Mouse (Mus musculus) duodenum, adult 2 months (tissue): ENCODE data around the gene Ehd2. TPM values are rescaled to one million over a fixed set of nuclear protein-coding genes. Genes with fewer than 3 reads are reported as not detected.

Experiments used
- polyA plus RNA-seq: library from polyadenylated mRNA; depleted of rRNA; stranded (reverse); fragments of >200 nt; gene quantifications from 2 replicates; pipeline ENCODE4 v1.2.3, GENCODE M21; 2012; ENCODE audit warnings: low replicate concordance; rRNA removed

Gene Ehd2
- polyA plus RNA-seq = 13.9 and 16.5 TPM in 2 replicates

DNA sequence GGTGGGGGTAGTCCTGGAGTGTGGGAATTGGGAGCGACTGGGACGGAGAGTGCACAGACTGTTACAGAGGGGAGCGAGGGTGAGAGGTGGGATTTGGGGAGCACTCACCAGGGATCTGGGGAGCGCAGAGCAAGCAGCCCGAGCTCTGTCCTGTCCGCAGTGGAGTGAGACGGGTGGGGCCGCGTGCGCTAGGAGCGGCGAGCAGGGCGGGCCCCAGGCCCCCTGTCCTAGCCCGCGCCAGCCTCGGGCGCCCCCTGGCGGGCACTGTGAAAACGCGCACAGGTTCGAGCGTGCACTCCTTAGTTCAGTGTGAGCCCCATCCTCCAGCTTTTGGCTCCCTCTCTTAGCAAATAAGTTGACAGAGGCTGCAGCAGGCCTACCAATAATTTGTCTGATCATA, at the start of gene Ehd2:
Gene Ehd2 (minus strand): TSS at position 256 of the 400 bp plus-strand sequence.

GRCm38 (mm10) chr7:15945721-15946536, 21.4 kb downstream of the Ehd2 start, which contains the start of gene Nop53:
Gene Nop53, minus strand, starts transcription at chr7:15946074.

GRCm38 (mm10) chr7:15922220-15922773, 45.1 kb downstream of the Ehd2 start, which contains the start of gene Selenow:
Gene Selenow, minus strand, starts transcription at chr7:15922402.

Other genes with a start within 250 kb of the Ehd2 start
- not detected in 2 replicates for gene Obox5, start 217.4 kb downstream of the Ehd2 start, polyA plus RNA-seq
- gene Obox6, start 127.9 kb downstream of the Ehd2 start, polyA plus RNA-seq = not detected in 2 replicates
- not detected in 2 replicates for gene Crx, start 87.6 kb downstream of the Ehd2 start, polyA plus RNA-seq
- not detected in 2 replicates for gene Crxos, start 85.0 kb downstream of the Ehd2 start, polyA plus RNA-seq
- gene Selenow, start 45.2 kb downstream of the Ehd2 start, polyA plus RNA-seq = 232 and 417 TPM in 2 replicates
- gene Nop53, start 21.5 kb downstream of the Ehd2 start, polyA plus RNA-seq = 49.3 and 70.6 TPM in 2 replicates
- 21.7 and 24.8 TPM in 2 replicates for gene Bicra, start 80.4 kb upstream of the Ehd2 start, polyA plus RNA-seq
- 0.04 TPM in 1 of 2 replicates, not detected in the other for gene Zfp541, start 94.2 kb upstream of the Ehd2 start, polyA plus RNA-seq
- 166 and 199 TPM in 2 replicates for gene Napa, start 130.9 kb upstream of the Ehd2 start, polyA plus RNA-seq
- 13.4 and 26.8 TPM in 2 replicates for gene Kptn, start 152.3 kb upstream of the Ehd2 start, polyA plus RNA-seq
- gene Slc8a2, start 162.3 kb upstream of the Ehd2 start, polyA plus RNA-seq = 1.4 and 1.8 TPM in 2 replicates
- gene Meis3, start 207.5 kb upstream of the Ehd2 start, polyA plus RNA-seq = 17.4 and 19.3 TPM in 2 replicates